Mouse (Mus musculus) ES-E14 (cell line): ENCODE measurements around the gene Piezo1.

Source experiments
- HCFC1 ChIP-seq: IDR thresholded peaks from 2 replicates; pipeline ENCODE4 v1.6.1; 2012; ENCODE audit warnings: low read length, inconsistent platforms, borderline replicate concordance; ENCODE audit not compliant: insufficient read depth
- MAFK ChIP-seq: IDR thresholded peaks from 2 replicates; pipeline ENCODE4 v1.6.1; 2014; ENCODE audit warnings: mild to moderate bottlenecking, low read depth, low read length, inconsistent platforms; ENCODE audit not compliant: insufficient read depth
- ZC3H11A ChIP-seq: IDR thresholded peaks from 2 replicates; pipeline ENCODE4 v1.6.1; 2012; ENCODE audit warnings: low read depth, mild to moderate bottlenecking, inconsistent platforms, low read length, borderline replicate concordance
- ZNF384 ChIP-seq: IDR thresholded peaks from 2 replicates; pipeline ENCODE4 v1.6.1; 2012; ENCODE audit warnings: low read depth, low read length, inconsistent platforms

GRCm38 (mm10) chr8:122551265-122552051 lies at the start of gene Piezo1:
- no peak for TF ChIP-seq MAFK
- 0 out of 2 replicates have a peak, but pooled peaks have one; percentile 3 for TF ChIP-seq ZC3H11A
- no peak for TF ChIP-seq HCFC1
- TF ChIP-seq ZNF384, result no peak
